Mouse (Mus musculus) thymus, postnatal 25 days (tissue): Measurements from ENCODE around the gene Spata25.
"Not testable (repeated sequence)": the region's sequence is repeated elsewhere in the genome, so short reads cannot be mapped to it uniquely, and the experiment has no call there.

ENCODE experiments used
- DNase-seq: peaks from one replicate; pipeline ENCODE4 v3.0.0; 2022

The Spata25 gene

DNA sequence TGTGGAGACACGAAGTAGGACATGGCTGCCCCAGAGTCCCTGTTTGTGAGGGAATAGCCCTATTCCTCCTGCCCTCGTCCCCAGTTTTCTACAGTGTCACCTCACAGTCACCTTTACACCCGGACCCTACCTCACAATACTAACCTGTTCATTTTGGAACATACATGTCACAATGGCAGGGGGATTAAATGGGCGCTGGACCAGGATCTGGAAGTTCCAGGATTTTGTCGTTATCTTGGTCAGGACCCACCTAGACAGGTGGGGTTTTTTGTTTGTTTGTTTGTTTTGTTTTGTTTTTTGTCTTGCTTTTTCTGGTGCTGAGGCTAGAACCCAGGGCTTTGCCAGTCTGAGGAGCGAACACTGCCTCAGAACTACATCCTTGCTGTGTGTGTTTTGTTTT lies at the start of gene Spata25:
Gene Spata25 (minus strand): TSS at position 101 of the 400 bp plus-strand sequence.
- no peak for DNase-seq

DNA sequence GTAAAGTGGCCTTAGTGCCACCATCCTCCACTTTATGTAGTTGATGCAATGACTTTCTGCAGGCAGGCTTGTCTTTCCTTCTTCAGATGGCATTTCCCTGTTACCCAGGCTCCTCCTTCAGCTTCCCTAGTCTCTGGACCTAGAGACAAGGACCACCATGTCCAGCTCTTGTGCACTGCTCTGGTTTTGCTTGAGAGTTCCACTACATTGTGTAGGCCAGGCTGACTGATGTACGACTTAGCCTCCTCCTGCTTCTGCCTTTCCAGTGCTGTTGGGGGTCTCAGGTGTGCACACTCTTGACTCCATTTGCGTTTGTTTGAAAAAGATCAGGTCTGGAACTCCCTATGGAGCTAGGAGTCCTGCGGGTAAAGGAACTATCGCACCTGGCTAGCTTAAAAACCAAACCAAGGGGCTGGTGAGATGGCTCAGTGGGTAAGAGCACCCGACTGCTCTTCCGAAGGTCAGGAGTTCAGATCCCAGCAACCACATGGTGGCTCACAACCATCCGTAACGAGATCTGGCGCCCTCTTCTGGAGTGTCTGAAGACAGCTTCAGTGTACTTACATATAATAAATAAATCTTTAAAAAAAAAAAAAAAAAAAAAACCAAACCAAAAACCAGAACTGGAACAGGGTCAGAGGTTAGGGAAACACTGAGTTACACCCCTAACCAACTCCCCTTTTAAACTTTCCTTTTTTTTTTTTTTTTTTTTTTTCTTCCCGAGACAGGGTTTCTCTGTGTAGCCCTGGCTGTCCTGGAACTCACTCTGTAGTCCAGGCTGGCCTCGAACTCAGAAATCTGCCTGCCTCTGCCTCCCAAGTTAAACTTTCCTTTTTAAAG lies 49.3 kb upstream of the Spata25 start:
- DNase-seq, result not testable (repeated sequence)

- not testable (repeated sequence) for DNase-seq
Measured at GRCm38 (mm10) chr2:164875648-164876047, 47.3 kb upstream of the Spata25 start.

GRCm38 (mm10) chr2:164874239-164874769 lies 46.0 kb upstream of the Spata25 start:
- DNase-seq, result no peak

DNA sequence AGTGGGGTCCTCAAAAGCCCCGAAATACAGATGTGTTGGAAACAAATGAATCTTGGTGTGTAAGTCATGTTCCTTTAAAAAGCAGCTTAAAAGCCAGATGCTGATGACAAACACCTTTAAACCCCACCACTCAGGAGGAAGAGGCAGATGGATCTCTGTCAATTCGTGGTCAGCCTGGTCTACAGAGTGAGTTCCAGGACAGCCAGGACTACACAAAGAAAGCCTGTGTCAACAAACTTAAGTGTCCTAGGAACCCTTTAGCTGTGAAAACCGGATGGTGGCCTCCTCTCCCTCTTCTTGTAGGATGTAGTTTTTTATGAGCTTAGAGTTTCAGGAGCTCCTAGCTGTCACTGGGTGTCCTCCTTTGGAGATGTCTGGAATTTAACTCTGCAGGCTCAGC lies 45.3 kb upstream of the Spata25 start:
- no peak for DNase-seq

- DNase-seq, result no peak
Measured at GRCm38 (mm10) chr2:164871602-164872303, 43.4 kb upstream of the Spata25 start.

DNA sequence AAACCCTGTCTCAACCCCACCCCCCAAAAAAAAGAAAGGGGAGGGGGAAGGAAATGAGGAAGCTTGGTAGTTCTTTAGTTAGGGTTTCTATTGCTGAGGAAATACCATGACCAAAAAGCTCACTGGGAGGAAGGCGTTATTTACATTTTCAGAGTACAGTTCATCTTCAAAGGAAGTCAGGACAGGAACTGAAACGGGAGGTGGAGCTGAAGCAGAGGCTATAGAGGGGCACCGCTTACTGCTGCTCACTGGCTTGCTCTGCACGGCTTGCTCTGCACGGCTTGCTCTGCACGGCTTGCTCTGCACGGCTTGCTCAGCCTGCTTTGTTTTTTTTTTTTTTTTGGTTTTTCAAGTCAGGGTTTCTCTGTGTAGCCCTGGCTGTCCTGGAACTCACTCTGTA lies 40.2 kb upstream of the Spata25 start:
- no peak for DNase-seq

DNA sequence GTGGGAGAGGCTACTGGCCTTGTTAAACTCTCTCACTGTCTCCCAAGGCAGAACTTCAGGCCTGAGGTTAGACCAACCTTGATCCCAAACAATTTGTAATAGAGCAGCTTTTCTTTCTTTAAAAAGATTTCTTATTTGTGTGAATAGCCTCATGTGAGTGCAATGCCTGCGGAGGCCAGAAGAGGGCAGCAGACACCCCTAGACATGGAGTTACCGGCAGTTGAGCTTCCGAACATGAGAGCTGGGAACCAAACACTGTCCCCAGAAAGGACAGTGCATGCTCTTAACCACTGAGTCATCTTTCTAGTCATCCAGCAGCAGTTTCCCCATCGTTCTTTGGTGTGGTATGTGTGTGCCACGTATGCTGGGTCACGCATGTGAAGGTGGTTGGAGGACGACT lies 39.2 kb upstream of the Spata25 start:
- DNase-seq, result no peak

DNA sequence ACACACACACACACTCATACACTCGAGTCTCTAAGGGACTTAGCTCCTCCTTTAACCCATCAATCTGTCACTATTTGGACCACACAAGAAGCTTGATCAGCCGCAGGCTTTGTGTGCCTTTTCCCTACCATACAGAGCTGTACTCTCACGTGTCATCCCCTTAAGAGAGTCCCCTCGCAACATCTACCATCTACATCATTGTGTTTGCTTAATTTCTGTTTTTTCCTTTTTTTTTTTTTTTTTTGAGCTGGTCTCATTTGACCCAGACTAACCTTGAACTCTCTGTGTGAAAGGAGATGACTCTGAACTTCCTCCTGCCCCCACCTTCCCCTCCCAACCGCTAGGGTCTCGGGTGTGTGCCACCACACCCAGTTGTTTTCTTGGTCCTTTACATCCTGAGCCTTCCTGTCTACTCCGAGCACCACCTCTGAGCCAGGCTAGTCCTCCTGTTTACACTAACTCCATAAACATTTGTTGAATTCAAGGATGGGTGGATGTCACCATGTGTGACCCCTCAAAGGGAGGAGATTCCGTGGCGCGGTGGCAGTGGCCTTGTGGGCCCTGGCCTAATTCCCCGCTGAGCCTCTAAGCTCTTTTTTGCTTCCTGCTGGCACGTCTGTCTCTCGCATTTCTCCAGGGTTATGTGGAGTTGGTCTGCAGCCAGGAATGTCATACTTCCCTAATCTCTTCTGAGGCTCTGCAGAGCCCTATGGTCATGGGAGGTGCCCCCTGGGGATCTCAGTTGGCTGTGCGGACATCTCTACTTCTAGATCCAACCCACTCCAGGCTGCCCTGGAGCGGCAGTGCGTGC lies 38.6 kb upstream of the Spata25 start:
- DNase-seq, result no peak

DNA sequence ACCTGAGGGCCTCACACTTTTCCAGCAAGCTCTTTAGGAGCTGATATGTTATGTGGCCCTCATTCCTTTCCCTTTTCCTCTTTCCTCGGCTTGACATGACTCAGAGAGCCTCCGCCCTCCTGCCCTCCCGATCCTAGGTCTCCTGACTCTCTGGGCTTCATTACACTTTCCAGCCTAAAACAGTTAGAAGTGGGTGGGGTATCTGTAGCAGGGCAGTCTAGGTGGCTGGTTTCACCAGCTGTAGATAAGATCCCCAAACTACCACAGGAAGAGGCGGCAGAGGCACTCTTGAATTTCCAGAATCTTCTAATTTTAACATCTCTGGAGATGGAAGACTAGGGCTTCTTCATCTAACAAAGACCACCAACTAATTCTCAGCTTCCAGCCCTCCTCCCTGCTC lies 36.3 kb upstream of the Spata25 start:
- DNase-seq, result no peak

DNA sequence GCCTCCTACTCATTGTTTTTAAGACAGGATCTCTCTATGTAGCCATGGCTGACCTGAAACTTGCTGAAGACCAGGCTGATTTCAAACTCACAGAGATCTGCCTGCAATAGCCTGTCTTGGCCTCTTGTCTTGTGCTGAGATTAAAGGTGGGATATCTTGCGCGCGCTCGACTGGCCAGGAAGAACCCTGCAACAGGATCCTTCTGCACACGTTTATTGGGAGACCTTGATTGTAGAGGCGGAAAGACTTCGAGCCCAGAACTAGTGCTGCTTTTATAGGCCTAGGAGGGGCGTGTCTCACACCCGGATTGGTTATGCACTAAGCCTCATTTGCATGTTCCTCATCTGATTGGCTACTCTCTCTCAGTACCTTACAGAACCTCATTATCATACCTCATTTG lies 35.1 kb upstream of the Spata25 start:
- not testable (repeated sequence) for DNase-seq

DNA sequence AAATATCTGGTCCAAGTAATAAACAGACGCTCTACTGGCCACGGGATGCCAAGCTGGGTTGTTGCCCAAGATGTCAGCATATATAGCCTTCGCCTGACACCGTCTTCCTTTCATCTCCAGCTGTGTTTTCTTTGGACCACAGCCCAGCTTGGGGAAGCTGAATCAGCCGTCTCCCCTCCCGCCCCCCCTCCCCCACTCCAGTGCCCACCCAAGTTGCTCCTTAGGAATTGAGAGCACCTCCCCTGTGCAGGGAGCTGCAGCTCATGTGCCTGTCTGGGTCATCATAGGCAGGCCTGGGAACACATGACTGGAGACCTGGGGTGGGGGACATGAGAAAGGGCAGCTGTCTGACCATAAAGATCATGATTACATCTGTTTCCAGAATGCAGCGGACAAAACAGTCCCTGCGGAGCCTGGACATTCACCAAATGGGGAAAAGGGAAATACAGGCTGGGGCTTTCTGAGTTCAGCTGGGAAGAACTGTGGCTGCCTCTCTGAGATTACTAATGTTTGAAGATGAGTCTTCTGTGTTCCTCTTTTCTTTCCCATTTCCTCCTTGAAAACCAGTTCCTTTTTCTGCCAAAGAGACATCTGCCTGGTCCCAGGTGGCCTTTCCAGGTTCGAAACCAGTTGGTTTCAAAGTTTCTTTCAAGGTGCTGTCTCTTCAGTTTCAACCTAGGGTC lies 34.0 kb upstream of the Spata25 start:
- no peak for DNase-seq

DNA sequence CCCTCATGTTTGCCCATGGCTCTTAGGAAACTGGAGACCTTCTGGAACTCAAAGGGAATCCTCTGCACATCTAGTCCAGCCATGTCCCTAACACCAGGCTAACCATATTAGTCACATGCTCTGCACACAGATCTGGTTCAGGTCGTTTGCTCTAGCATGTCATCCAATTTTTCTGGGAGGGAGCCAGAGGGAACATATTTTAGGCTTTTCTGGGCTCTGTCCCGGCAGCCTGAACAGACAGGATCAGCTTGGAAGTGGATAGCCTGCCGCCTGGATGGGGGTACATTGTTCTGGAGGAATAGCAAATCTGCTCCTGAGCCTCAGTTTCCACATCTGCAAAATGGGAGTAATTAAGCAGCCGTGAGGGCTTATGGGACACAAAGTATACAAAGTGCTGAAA lies 32.8 kb upstream of the Spata25 start:
- no peak for DNase-seq

DNA sequence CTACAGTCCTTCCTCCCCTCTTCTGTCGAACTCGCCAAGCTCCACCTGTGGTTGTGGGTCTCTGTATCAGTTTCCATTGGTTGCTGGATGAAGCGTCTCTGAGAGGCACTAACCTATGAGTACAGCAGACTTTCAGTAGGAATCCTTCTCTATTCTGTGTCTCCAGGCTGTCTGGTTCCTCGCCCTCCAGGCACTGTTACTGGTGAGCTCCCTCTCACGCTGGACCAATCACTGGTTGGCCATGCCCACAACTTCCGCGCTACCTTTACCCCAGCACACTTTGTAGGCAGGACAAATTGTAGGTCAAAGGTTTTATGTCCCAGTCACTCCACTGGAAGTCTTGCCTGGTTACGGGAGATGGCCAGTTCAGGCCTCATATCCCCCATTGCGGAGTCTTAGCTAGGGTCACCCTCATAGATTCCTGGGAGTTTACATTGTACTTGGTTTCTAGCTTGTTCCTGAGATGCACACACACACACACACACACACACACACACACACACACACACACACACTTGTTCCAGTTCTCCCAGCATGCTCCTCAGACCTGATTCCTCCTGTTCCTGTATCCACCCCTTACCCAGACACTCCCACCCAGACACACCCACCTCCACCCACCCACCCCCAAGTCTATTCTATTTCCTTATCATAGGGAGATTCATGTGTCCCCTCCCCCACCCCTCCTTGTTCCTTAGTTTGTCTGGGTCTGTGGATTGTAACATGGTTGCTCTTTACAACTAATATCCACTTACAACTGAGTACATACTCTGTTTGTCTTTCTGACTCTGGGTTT lies 31.5 kb upstream of the Spata25 start:
- DNase-seq, result no peak

DNA sequence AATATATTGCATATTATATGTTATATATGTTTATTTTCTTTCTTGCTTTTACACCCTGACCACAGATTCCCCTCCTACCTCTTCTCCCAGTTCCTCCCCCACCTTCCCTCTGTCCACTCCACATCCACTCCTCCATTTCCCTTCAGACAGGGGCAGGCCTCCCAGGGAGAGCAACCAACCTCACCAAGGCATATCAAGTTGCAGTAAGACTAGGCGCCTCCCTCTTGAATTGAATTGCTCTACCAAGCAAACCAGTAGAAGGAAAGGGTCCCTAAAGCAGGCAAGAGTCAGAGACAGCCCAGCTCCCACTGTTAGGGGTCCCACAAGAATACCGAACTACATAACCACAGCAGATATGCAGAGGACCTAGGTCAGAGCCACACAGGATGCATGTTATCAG lies 30.8 kb upstream of the Spata25 start:
- no peak for DNase-seq

GRCm38 (mm10) chr2:164857842-164858553 lies 29.7 kb upstream of the Spata25 start:
- no peak for DNase-seq

DNA sequence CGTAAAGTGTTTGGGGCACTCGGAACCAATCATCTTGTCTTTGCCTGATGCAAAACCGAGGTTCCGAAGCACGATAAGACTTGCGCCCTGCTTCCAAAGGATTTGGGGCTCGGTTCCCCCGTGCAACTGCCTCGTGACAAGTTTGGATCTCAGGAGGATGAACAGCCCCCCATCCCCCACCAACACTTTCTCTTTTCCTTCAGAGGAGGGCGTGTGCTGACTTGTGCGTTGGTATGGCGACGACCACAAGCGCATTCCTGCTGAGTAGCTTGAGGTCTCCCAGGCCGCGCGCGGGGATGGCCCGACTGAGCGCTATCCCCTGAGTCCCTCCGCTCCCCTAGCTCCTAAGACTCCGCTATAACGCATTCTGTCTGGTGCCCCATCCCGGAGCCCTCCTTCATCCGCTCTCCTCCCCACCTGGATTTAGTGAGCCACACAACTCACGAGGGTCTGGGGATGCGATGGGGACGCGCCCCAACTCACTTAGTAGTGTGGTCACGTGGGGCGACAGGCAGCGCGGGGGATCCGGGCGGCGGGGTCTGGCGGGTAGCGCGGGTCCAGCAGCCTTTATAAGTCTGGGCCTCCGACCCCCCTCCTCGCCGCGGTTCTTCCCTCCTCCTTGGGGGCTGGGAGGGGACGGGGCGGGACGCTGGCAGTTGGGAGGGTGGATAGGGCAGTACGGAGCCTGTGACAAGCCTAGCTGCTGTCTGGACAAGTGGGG lies 28.9 kb upstream of the Spata25 start, which contains the start of gene Pltp:
Gene Pltp (minus strand): TSS at position 611 of the 721 bp plus-strand sequence.
- peak; percentile 26 for DNase-seq

GRCm38 (mm10) chr2:164856309-164857100 lies 28.2 kb upstream of the Spata25 start:
- no peak for DNase-seq

GRCm38 (mm10) chr2:164855572-164855971 lies 27.2 kb upstream of the Spata25 start:
- not testable (repeated sequence) for DNase-seq
